Mouse (Mus musculus) right cerebral cortex, postnatal 4 days (tissue): ENCODE results near the gene Pex11g.

ENCODE experiments used
- DNase-seq: peaks from one replicate; pipeline ENCODE4 v3.0.0-alpha.2; 2022

Gene Pex11g

GRCm38 (mm10) chr8:3480221-3480785 is 12.8 kb upstream of the Pex11g start:
- DNase-seq: no peak

- DNase-seq: no peak
Observed at GRCm38 (mm10) chr8:3475715-3476429, 8.4 kb upstream of the Pex11g start.

GRCm38 (mm10) chr8:3470562-3470961 is 3.1 kb upstream of the Pex11g start, which contains the start of gene Tex45:
Gene Tex45 (plus strand): TSS chr8:3470862.
- DNase-seq: no peak

GRCm38 (mm10) chr8:3468838-3469237 is 1.4 kb upstream of the Pex11g start:
- DNase-seq: no peak

GRCm38 (mm10) chr8:3467886-3468545 is 536 bp upstream of the Pex11g start:
- DNase-seq: no peak

GRCm38 (mm10) chr8:3464309-3464708 is 3.2 kb downstream of the Pex11g start:
- DNase-seq: no peak

GRCm38 (mm10) chr8:3463248-3463647 is 4.2 kb downstream of the Pex11g start:
- DNase-seq: no peak

GRCm38 (mm10) chr8:3451992-3452391 is 15.5 kb downstream of the Pex11g start:
- no peak for DNase-seq

GRCm38 (mm10) chr8:3450670-3451069 is 16.8 kb downstream of the Pex11g start:
- DNase-seq: peak; percentile 70

GRCm38 (mm10) chr8:3449226-3449625 is 18.3 kb downstream of the Pex11g start:
- no peak for DNase-seq

GRCm38 (mm10) chr8:3439510-3439909 is 28.0 kb downstream of the Pex11g start:
- DNase-seq: no peak

- DNase-seq: no peak
Observed at GRCm38 (mm10) chr8:3436492-3436891, 31.0 kb downstream of the Pex11g start.

- no peak for DNase-seq
Observed at GRCm38 (mm10) chr8:3431113-3431512, 36.4 kb downstream of the Pex11g start.

GRCm38 (mm10) chr8:3429966-3430365 is 37.5 kb downstream of the Pex11g start:
- no peak for DNase-seq

- no peak for DNase-seq
Observed at GRCm38 (mm10) chr8:3428426-3428825, 39.1 kb downstream of the Pex11g start.

GRCm38 (mm10) chr8:3426211-3426610 is 41.3 kb downstream of the Pex11g start:
- DNase-seq: no peak

GRCm38 (mm10) chr8:3425217-3425616 is 42.3 kb downstream of the Pex11g start:
- DNase-seq: no peak

- no peak for DNase-seq
Observed at GRCm38 (mm10) chr8:3421507-3421906, 46.0 kb downstream of the Pex11g start.

- DNase-seq: no peak
Observed at GRCm38 (mm10) chr8:3420105-3420706, 47.3 kb downstream of the Pex11g start.

GRCm38 (mm10) chr8:3418101-3418500 is 49.4 kb downstream of the Pex11g start:
- DNase-seq: no peak

GRCm38 (mm10) chr8:3417455-3417854 is 50.0 kb downstream of the Pex11g start:
- no peak for DNase-seq

- no peak for DNase-seq
Observed at GRCm38 (mm10) chr8:3416846-3417245, 50.6 kb downstream of the Pex11g start.

GRCm38 (mm10) chr8:3415661-3416060 is 51.8 kb downstream of the Pex11g start:
- DNase-seq: no peak

- DNase-seq: no peak
Observed at GRCm38 (mm10) chr8:3415259-3415658, 52.2 kb downstream of the Pex11g start.
